Mouse (Mus musculus): ENCODE measurements around the gene Mrps2.

Mrps2 gene

DNA sequence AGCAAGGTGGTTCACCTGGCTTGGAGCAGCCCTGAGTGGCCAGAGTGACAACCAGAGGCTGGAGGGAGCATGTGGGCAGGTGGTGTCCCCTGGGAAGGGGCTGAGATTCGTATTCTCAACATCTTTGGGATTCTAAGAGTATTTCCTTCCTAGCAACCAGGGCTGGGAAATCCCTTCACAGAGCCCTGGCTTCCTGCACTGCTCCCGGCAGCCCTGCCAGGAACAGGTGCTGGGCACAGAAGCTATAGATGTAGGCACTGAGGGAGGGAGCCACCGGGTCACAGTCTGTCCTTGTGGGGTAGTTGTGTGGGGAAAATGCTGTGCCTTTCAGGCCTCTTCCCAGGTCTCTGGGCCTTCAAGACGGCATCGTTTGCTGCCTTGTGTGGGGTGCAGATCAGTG is 52.7 kb downstream of the Mrps2 start:
- no peak for DNase-seq (ENCODE audit: low spot score in 2 of 2)
